Mouse (Mus musculus): ENCODE measurements around the gene Gm36210.
"Not testable (repeated sequence)": the region's sequence is repeated elsewhere in the genome, so short reads cannot be mapped to it uniquely, and the experiment has no call there.

Gene Gm36210

GRCm38 (mm10) chr7:4898851-4899648 lies 7.3 kb downstream of the Gm36210 start:
- no peak for DNase-seq (ENCODE audit: low read depth in 1 of 2, low spot score in 2 of 2)

GRCm38 (mm10) chr7:4895186-4895585 lies 11.1 kb downstream of the Gm36210 start:
- DNase-seq (ENCODE audit: low read depth in 1 of 2, low spot score in 2 of 2): no peak

DNA sequence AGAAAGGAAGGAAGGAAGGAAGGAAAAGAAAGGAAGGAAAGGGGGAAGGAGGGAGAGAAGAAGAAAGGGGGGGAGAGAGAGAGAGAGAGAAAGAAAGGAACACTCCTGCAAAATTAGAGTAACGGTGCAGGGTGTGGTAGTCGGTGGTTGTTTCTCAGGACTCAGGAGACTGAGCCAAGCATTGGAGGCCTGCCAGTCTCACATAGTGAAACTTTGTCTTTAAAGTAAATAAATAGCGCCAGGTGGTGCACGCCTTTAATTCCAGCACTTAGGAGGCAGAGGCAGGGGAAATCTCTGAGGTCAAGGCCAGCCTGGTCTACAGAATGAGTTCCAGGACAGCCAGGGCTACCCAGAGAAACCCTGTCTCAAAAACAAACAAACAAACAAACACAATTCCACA lies 19.6 kb downstream of the Gm36210 start:
- DNase-seq (ENCODE audit: low read depth in 1 of 2, low spot score in 2 of 2): no peak

GRCm38 (mm10) chr7:4879036-4879435 lies 27.3 kb downstream of the Gm36210 start:
- not testable (repeated sequence) for DNase-seq (ENCODE audit: low read depth in 1 of 2, low spot score in 2 of 2)

- no peak for DNase-seq (ENCODE audit: low read depth in 1 of 2, low spot score in 2 of 2)
These were observed 28.1 kb downstream of the Gm36210 start for GRCm38 (mm10) chr7:4878186-4878585.

DNA sequence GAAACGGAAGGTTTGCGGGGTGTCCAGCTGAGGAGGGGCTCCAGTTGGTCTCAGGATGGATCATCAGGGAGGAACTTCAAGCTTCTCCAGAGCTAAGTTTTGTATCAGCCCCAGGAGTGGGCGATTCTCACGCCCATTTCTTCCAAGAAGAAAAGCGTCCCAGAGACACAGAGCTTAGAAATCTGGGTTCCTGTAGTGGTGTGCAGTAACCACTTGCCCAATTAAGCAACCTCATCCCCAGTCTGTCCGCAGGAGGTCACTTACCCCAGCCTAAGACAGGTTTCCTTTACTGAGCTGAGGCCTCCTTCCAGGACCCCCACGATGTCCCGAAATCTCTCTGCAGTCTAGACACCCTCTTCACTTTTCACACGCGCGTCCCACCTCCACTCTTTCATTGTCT lies 29.1 kb downstream of the Gm36210 start:
- no peak for DNase-seq (ENCODE audit: low read depth in 1 of 2, low spot score in 2 of 2)

GRCm38 (mm10) chr7:4876753-4877221 lies 29.5 kb downstream of the Gm36210 start, which contains the start of gene Isoc2a:
Gene Isoc2a (plus strand): TSS chr7:4877153.
- DNase-seq (ENCODE audit: low read depth in 1 of 2, low spot score in 2 of 2): peak; percentile 56 to 77

DNA sequence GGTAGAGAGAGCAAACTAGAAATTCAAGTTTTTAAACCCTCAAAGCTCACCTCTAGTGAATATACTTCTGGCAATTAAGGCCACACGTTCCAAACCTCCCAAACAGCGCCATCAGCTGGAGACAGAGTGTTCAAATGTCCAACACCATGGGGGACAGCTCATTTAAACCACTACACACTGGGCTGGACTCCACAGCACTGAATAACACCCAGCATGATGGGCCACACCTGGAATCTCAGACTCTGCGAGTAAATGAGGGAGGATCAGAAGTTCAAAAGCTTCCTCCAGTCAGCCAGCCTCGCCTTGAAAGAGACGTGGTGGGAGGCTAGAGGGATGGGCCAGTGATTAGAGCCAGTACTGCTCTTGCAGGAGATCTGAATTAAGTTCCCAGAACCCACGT lies 36.2 kb downstream of the Gm36210 start, which contains the start of gene Isoc2b:
Gene Isoc2b, minus strand, starts transcription at position 126 of the 400 bp plus-strand sequence.
- DNase-seq (ENCODE audit: low read depth in 1 of 2, low spot score in 2 of 2): no peak

- no peak for DNase-seq (ENCODE audit: low read depth in 1 of 2, low spot score in 2 of 2)
These were observed 39.6 kb downstream of the Gm36210 start for GRCm38 (mm10) chr7:4866631-4867180.

- peak; percentile 86 to 87 for DNase-seq (ENCODE audit: low read depth in 1 of 2, low spot score in 2 of 2)
These were observed 40.5 kb downstream of the Gm36210 start for GRCm38 (mm10) chr7:4865579-4866493.

GRCm38 (mm10) chr7:4865090-4865489 lies 41.2 kb downstream of the Gm36210 start:
- peak; percentile 18 to 21 for DNase-seq (ENCODE audit: low read depth in 1 of 2, low spot score in 2 of 2)

DNA sequence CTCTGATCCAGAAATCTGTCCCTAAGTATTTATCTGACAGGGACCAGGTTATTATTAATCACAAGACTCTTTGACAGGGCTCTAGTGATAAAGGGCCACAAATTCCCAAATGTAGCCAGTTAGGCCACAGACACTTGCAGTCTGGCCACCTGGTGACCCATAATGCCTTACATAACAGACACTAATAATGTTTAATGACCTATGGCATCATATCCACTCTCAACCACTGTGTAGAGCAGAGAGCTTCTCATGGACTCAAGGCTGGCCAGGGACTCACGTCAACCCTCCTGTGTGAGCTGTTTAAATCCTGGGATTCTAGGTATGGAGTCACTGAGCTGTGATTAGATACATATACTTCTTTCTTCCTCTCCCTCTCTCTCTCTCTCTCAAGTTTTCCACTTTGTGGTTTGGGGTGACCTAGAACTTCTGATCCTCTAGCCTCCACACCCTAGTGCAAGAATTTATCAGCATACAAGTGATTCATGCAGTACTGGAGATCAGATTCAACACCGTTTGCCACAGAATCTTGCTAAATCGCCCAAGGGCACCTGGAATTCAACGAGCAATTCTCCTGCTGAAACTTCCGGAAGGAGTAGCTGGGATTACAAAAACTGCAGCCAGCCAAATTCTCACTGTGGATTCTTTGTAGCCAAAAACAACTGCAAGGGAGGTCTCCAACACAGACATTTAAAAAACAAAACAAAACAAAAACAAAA lies 42.0 kb downstream of the Gm36210 start:
- DNase-seq (ENCODE audit: low read depth in 1 of 2, low spot score in 2 of 2): no peak

GRCm38 (mm10) chr7:4863541-4864080 lies 42.7 kb downstream of the Gm36210 start:
- DNase-seq (ENCODE audit: low read depth in 1 of 2, low spot score in 2 of 2): no peak

GRCm38 (mm10) chr7:4863041-4863440 lies 43.3 kb downstream of the Gm36210 start:
- no peak for DNase-seq (ENCODE audit: low read depth in 1 of 2, low spot score in 2 of 2)

GRCm38 (mm10) chr7:4860926-4861325 lies 45.4 kb downstream of the Gm36210 start:
- not testable (repeated sequence) for DNase-seq (ENCODE audit: low read depth in 1 of 2, low spot score in 2 of 2)

DNA sequence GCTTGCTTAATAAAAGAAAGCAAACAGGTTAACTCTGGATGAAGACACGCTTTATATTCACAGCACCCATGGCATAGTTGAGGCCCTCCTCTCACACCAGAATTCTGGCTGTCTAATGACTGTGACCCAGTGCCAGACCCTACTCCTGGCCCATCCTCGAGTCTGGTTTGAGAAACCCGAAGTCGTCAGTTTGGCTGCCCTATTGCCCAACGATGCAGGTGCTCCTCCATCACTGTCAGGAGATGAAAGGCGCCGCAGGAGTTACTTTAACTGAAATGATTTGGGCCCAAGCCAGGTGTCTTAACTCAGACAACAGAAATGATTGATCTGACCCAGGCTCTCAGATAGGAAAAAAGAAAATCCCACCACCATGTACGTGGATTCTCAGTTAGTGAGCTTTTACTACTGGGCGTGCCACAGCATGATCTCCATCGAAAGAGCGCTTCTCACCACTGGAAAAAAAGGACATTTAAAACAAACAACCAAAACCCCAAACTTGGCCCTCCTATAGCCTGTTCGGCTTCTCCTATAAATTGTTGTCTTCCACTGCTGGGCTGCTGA lies 46.8 kb downstream of the Gm36210 start:
- no peak for DNase-seq (ENCODE audit: low read depth in 1 of 2, low spot score in 2 of 2)

DNA sequence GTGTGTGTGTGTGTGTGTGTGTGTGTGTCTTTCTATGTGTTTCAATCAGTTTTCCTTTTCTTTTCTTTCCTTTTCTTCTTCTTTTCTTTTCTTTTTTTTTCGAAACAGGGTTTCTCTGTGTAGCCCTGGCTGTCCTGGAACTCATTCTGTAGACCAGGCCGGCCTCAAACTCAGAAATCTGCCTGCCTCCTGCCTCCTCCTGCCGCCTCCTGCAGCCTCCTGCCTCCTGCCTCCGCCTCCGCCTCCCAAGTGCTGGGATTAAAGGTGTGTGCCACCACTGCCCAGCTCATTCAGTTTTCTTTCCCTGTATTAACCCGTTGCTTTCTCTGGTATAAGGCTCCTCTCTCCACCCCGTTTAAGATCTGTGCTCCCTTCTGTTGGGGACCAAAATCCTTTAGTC lies 49.0 kb downstream of the Gm36210 start:
- DNase-seq (ENCODE audit: low read depth in 1 of 2, low spot score in 2 of 2): no peak

- DNase-seq (ENCODE audit: low read depth in 1 of 2, low spot score in 2 of 2): no peak
These were observed 49.8 kb downstream of the Gm36210 start for GRCm38 (mm10) chr7:4856508-4856907.

GRCm38 (mm10) chr7:4853613-4854012 lies 52.7 kb downstream of the Gm36210 start:
- no peak for DNase-seq (ENCODE audit: low read depth in 1 of 2, low spot score in 2 of 2)

GRCm38 (mm10) chr7:4851315-4851688 lies 55.0 kb downstream of the Gm36210 start:
- no peak for DNase-seq (ENCODE audit: low read depth in 1 of 2, low spot score in 2 of 2)

Measured in monocyte, adult 2 months (primary cell).